Mouse (Mus musculus) natural killer cell, adult 2 months (primary cell): Measurements from ENCODE around the gene Mecp2.
"Not testable (repeated sequence)": the region's sequence is repeated elsewhere in the genome, so short reads cannot be mapped to it uniquely, and the experiment has no call there.

Source experiments
- DNase-seq, 2 experiments: peaks; one replicate each; pipeline ENCODE4 v3.0.0; 2022; ENCODE audit warnings: low spot score in 2 of 2

Mecp2 gene

DNA sequence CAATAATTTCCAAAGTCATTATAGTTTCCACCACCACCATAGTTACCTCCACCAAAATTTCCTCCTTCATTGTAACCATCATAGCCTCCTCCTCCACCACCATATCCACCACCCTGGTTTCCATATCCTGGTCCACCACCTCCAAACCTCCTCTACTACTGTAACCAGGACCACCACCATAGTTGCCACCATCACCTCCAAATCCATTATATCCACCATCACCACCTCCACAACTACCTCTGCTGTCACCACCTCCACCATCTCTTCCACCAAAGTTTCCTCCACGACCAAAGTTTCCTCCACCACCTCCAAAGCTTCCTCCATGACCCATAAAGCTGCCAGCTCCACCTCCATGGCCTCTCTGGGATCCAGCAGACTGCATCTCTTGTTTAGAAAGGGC is at the start of gene Mecp2:
Gene Mecp2, minus strand, starts transcription at position 101 of the 400 bp plus-strand sequence.
- DNase-seq = not testable (repeated sequence)

DNA sequence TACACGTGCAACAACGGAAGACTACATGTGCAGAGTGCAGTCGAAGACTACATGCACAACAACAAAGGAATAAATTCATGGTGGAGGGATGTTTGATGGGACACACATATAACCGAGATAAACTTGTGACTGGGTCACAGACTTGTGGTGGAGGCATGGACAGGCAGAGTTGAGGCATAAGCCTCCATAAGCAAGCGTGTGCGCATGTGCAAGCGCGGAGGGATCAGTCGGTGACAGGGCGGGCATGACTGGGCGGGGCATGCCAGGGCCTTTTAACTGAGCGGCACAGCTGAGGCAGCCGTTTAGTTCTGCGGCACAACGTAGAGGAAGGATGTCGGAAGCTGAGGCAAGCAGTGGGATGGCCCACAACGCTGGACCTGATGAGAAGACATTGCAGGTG is 41.8 kb upstream of the Mecp2 start, which contains the start of gene Tktl1:
Gene Tktl1, plus strand, starts transcription at position 301 of the 400 bp plus-strand sequence.
- DNase-seq = no peak

DNA sequence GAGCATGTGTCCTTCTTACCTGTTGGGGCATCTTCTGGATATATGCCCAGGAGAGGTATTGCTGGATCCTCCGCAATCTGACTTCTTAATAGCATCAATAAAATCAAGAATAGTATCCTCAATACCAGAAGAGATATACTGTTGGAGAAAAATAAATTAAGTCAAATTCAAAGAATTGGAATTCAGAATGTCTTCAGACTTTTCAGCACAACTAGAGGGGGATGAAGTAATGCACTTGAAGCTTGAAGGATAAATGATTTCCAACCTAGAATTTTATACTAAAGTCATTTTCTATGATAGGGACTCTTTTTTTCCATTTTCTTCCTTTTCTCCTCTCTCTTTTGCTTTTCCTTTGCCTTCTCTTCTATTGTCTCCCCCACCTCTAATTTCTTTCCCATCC is 32.6 kb upstream of the Mecp2 start, which contains the start of gene Tex28:
Gene Tex28, minus strand, starts transcription at position 101 of the 400 bp plus-strand sequence.
- DNase-seq = no peak

DNA sequence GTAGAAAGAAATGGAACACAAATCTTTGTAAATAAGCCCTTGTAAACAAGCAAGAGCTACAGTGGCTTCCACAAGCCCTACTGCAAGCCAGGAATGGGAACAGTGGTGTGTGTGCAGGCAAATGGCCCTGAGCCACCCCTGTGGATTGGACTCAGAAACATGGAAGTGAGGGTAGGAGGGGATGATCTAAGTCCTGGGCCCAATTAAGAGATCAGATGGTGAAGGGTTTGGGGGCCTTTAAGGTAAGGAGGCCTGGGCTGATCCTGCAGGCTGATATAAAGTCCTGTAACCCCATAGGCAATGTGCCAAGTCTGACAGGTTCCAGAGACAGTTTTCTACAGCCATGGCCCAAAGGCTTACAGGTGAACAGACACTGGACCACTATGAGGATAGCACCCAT is 8.0 kb downstream of the Mecp2 start, which contains the start of gene Opn1mw:
Gene Opn1mw, plus strand, starts transcription at position 301 of the 400 bp plus-strand sequence.
- no peak for DNase-seq

DNA sequence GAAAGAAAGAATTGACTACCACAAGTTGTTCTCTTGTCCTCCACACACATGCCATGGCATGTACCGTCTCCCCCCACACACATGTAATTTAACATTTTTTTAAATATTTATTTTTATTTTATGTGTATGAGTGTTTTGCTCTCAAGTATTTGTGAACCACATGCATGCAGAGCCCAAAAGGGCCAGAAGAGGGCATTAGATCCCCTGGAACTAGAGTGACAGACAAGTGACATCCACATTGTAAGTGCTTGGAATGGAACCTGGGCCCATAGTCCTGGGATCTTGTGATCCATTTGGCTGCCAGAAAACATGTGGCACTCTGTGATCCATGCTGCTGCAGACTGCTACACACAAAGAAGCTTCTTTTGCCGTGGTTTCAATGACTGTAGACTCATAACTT is 10.2 kb downstream of the Mecp2 start:
- peak in 1 of 2 experiments; percentile 44 for DNase-seq

DNA sequence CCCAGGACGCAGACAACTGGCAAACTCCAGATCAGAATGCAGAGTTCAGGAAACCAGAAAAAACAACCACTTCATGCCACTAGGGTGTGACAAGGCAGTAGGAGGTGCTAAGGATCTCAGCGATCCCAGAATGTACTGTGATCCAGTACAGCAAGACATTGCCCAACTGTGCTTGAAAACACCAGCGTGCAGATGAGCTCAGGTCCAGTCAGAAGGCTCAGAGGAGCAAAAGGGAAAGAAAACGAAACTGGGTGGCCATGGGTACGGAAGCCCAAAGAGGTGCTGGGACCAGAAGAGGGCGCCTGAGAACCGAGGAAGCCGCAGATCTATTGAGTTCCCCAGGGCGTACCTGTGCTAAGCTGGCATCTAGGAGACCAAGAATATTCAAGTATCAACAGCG is 19.7 kb downstream of the Mecp2 start:
- DNase-seq = peak; percentile 47 to 60

DNA sequence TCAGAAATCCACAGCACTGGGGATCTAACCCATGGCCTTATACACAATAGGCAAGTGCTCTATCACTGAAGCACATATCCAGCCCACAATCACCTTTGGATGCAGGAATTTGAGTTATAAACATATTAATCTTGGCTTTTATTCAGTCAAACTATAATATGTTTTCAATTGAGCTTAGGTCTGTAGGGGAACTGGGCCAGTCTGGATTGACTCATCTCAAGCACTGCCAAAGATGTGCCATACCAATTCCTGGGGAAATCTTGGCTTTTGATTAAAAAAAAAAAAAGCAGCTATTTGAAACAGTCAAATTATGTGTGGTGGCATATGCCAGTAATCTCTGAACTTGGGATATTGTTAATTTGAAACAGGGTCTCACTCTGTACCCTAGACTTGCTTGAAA is 21.1 kb downstream of the Mecp2 start:
- no peak for DNase-seq

DNA sequence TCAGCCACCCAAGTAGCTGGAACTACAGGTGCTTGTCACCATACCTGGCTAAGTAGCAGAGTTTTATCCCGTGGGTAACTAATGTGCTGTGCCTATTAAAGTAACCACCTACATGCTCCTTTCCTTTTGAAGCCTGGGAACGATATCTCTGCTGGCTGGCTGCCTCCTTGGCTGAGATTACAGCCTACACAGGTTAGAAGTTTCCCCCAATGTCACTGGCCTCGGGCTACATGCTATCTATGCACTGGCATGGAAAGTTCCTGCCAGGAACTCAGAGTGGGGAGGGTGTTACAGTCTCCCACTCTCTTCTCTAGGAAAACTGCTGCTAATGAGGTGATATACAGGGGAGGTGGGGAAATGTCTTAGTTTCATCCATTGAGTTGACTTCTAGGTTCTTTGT is 26.4 kb downstream of the Mecp2 start:
- no peak for DNase-seq

DNA sequence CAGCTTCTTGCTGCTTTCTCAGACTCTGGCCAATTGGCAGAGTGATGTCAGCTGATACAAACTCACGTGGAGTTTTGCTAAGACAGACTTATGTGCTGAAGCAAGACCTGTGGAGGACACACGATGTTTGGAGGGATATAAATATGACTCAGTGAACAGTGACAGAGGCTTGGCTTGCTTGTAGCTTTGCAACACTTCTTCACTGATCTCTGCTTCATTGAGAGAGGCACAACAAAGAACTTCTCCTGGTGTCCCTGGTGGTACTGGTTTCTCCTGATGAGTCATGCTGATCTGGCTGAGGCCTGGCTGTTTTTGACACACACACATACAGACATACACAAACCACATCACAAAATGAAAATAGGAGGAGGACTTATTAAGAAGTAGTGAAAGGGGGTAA is 29.2 kb downstream of the Mecp2 start:
- DNase-seq = no peak

DNA sequence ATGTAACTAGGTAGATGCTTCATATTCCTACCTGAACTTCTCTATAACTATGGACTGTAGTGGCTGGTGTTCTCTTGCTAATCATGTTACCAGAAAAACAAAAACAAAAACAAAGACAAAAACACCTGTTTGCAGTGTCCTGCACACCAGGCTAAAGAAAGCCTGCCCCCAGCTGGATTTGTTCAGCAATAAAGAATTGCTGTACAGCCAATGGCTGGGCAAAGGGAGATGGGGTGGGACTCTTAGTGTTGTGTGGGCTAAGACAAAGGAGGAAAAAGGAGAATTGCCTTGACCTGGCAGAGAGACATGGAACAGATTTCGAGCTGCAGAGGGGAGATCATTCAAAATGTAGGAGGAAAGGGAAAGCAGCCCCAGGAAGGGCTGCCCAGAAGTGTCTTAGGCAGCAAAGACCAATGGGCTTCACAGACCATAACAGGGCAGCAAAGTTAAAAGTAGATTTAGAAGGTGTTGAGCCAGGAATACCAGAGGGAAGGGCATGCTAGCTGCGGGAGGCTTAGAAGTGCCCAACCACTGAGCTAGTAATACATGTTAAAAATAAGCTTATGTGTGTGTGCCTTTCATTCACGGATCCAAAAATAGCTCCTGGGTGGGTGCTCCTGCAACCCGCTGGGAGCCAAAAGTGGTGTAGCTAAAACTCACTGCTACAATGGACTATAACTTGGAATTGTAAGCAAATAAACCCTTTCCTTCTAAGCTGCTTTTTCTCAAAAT is 31.5 kb downstream of the Mecp2 start:
- no peak for DNase-seq

DNA sequence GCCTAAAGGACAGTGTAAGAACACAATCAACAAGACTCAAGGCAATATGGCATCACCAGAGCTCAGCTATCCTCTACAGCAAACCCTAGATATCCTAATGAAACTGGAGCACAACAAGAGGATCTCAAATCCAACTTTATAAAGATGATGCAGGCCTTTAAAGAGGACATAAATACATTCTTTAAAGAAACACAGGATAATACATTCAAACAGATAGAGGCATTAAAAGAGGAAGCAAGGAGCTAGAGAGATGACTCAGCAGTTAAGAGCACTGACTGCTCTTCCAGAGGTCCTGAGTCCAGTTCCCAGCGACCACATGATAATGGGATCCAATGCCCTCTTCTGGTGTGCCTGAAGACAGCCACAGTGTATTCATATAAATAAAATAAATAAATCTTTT is 40.0 kb downstream of the Mecp2 start:
- no peak for DNase-seq

DNA sequence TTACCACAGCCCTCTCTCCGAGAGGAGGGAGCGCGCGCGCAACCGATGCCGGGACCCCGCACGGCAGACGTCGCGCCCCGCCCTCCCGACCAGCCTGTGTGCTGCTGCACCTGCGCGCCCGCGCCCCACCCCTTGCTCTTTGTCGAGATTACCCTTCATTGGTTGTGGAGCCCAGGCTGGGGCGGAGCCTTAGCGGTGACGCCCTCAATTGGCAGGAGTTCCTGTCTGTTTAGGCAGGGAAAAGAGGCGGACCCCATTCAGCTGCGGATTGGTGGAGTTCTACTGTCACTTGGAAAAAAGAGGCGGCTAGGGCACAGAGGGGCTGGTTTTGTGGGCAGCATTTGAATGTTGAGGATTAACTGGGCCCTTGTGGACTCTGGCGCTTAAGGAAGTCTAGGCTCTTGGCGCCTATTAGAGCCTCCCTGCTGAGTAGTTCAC is 49.5 kb downstream of the Mecp2 start:
- DNase-seq = peak; percentile 94 to 95

DNA sequence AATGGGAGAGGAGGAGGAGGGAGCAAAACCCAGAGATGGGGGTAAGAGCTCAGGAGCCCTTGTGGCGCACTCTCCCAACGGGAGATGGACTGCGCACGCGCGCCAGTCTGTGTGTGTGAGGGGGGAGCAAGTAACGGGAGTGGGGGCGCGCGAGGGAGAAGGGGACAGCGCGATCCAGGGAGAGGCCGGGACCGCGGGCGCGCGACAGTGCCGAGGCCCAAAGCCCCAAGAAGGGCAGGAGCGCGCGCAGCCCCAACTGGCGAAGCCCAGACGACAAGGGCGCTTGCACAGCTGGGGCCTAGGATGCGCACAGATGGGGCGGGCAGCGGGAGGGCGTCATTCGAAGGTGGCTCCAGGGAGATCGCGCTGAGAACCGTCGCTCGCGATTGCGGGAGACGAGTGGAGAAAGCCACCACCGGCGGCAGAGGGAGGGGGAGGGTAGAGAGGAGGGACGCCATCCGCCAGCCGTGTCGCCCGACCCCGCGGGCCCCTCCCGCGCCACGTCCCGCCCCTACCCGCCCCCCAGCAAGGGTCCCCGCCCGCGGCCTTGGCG is 50.1 kb downstream of the Mecp2 start:
- DNase-seq = peak; percentile 58 to 65

DNA sequence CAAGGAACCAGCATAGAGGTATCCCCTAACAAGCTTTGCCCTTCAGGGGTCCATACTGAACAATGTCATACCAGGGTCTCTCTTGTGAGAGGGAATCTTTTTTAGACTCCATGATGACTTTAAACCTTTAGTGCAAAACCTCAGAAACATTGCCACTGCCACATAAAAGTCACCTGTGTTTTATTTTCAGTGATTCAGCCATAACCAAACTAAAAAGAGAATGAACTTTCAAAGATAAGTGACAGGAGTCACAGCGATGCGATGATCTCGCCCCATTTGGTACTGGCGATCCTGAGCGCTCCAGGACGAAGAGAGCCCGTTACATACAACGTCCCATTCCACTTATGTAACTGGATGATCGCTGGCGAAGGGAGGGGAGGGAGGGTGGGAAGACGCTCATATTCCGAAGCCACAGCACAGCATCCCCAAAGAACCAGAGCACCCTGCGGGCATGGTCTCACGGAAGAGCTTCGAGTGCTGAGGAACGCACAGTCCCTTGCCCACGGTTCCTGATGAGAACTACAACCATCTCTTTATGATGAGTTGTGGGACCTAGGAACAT is 50.8 kb downstream of the Mecp2 start:
- DNase-seq = no peak

DNA sequence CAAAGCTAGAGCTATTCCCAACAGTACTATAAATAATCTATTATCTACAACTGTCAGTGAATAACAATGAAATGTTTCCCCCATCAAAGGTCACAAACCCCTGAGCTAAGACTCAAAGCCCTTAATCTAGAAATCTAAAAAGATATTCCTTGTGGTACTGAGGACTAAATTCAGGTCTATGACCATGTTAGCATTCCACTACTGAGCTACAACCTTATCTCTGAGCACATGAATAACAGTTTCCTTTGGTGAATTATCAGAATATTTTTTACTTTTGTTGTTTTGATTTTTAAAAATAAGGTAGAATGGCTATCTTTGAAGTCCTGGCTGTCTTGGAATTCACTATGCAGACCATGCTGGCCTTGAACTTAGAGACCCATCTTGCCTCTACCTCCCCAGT is 64.4 kb downstream of the Mecp2 start:
- DNase-seq = no peak

DNA sequence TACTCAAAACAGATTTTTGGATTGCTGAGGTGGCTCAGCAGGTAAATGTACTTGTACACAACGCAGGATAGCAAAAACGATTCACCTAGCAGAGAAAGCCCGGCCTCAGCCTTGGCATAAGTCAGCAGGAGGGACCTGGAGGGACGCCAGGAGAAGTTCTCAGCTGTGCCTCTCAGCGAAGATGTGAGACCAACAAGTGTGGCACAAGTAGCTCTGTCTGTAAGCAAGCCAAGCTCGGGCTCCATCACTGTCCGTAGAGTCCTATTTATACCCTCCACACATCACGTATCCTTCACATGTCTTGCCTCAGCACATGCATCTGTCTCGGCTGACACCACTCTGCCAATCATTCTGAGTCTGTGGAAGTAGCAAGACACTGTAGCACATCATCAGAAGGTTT is 67.3 kb downstream of the Mecp2 start:
- no peak for DNase-seq

DNA sequence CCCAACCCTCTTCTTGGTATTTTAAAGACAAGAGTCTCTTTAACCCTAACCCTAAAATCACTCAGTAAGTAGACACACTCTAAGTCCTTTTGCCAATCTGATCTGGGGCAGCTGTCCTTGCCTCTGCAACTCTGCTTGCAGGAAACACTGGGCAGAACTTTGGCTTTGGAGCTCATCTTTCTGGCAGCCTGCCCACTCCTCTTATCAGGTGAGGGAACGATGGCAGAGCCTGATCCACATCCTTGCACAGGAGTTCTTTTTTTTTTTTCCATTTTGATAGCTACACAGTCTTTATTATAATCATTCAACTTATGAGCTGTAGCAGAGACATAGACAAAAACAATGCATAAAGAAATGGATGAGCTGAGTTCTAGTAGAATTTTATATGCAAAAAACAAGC is 90.1 kb downstream of the Mecp2 start:
- DNase-seq = no peak

DNA sequence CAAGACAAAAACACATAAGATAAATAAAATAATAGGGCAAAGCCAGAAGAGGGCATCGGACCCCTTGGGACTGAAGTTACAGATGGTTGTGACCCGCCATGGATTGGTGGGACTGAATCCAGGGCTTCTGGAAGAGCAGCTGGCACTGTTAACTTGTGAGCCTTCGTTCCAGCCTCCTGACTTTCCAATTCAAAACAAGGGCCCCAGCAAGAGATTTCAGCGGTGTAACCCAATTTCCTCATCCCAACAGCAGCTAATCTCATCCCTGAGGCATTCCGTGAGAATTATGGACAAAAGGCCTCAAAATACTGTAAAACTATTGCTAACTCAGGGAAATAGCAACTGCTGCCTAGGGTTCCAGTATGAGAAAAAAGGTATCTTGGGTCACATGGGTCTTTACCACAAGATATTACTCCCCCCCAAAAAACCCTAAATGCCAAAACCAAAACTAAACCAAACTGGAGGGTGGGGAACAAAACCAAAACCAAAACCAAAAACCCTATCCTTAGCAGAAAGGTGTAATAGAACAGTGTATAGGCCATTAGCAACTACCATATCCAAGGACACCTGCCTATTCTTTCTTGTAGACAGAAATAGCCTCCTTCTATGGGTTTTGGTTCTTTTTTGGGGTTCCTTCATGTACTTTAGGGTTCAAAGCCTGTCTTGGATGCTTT is 97.3 kb downstream of the Mecp2 start:
- DNase-seq = peak in 1 of 2 experiments; percentile 13

DNA sequence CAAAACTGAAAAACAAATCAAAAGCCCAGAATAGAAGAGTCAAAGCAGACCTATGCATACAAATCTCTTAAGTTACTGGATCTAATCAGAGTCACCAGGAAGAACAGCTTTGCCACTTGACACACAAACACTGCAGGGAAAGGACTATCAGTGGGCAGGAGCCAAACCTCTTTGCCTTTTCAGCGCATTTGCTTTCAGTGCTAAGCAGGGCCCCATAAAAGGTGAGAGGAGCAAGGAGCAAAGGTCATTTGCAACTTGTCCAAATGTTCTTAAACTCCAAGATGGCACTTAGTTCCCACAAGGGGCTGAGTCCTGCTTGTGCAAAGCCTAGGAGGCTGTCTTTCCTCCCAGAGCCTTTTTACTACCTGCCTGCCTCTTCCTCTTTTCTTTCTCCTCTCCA is 105.2 kb downstream of the Mecp2 start:
- DNase-seq = no peak

DNA sequence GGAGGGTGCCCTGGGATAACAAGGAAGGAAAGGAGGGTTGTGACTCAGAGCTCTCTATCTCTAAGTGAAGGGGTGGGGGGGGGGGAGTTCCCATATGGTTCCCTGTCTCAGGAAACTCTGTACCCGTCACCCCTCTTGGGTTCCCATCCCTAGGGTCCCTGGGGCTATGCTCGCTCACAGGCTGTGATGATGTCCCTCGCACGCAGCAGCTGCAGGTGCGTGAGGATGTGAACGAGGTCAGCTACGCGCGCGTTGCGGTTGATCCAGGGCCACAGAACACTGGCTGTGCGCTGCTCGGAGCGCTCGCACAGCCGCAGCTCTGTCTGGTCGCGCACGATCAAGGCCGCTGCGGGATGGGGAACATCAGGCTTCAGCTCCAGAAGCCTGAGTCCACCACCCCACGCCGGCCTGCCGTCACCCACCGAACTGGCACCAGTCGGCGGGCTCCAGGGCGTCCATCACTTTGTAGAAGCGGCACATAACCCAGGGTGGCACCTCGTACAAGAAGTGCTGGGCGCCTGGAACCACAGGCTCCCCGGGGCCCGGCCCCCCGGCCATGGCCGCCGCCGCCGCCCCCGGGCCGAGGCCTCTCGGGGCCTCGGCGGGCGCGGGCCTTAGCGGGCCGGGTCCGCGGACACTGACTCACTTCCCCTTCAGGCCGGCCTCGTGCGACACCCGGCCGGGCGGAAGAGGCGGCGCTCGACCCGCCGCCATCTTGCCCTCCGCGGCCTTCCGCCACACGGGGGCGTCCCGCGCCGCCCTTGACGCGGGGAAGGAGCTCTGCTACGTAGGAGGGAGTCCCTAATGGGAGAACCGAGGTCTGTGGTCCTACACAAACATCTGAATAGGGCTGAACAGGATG is 111.7 kb downstream of the Mecp2 start, which contains the start of gene Irak1:
Gene Irak1, minus strand, starts transcription at position 731 of the 862 bp plus-strand sequence.
- DNase-seq = peak; percentile 70 to 81

DNA sequence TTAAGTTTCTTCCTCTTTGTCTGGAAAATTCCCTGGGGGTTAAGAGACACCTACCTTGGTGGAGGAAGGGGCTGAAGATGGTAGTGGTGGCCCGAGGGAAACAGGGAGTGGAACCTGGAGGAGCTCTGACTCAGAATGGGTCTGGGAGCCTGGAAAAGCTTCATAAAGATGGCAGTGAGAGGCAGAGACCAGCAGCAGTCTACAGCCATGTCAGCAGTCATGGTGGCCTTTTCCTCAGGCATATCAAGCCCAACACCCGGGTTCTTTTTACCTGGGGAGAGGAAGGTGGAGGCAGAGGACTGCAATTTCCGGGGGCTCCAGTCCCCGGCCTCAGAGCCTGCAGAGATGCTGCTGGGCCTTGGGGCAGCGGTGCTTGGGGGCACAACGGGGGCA is 112.4 kb downstream of the Mecp2 start:
- DNase-seq = no peak
